Mouse (Mus musculus) kidney, adult 2 months (tissue): ENCODE results near the gene Fcho1.

ENCODE experiments used
- CTCF ChIP-seq: fragments of 200-500 bp; conservative IDR thresholded peaks from 2 replicates; pipeline ENCODE4 v1.5.1; 2011; ENCODE audit warnings: low read depth, mild to moderate bottlenecking, control low read depth, low read length, moderate library complexity, mixed read lengths; ENCODE audit not compliant: insufficient read depth, insufficient read length
- POLR2A ChIP-seq: fragments of 200-500 bp; IDR thresholded peaks from one replicate; pipeline ENCODE4 v1.6.1; 2011; ENCODE audit warnings: low read depth, low read length, control low read depth

GRCm38 (mm10) chr8:71728240-71728785, 2.8 kb upstream of the Fcho1 start:
- TF ChIP-seq CTCF (no peak), POLR2A (no peak)
